Mouse (Mus musculus): ENCODE measurements around the gene Tmem260.

GRCm38 (mm10) chr14:48431978-48432377, 13.9 kb upstream of the Tmem260 start:
- TF ChIP-seq CTCF (IDR thresholded peaks at IDR 0.05; ENCODE audit: control insufficient read depth, insufficient read depth, insufficient replicate concordance, low read depth, low read length) (no peak), POLR2A (IDR thresholded peaks at IDR 0.05; ENCODE audit: control insufficient read depth, low read depth, low read length) (no peak)
